Mouse (Mus musculus) hindbrain, embryonic 16.5 days (tissue): ENCODE measurements around the gene Dnah5. TPM values are rescaled to one million over a fixed set of nuclear protein-coding genes. Genes with fewer than 3 reads are reported as not detected.

Experiments used
- ATAC-seq: fragments of 200-750 bp; cut with Nextera tagmentation; 2 replicates; pipeline ENCODE4 v1.8.0; 2017; ENCODE audit warnings: moderate TSS enrichment, moderate library complexity
- H3K27ac ChIP-seq: fragments of 300-500 bp; sonication (generic); 2 replicates; pipeline ENCODE4 v1.5.1; 2014; ENCODE audit warnings: low read depth, mild to moderate bottlenecking, control low read depth, low read length, moderate library complexity
- H3K27me3 ChIP-seq: fragments of 300-500 bp; sonication (generic); replicated peaks from 2 replicates; pipeline ENCODE4 v1.6.1; 2014; ENCODE audit warnings: low read length; ENCODE audit not compliant: control insufficient read depth, insufficient read depth
- H3K36me3 ChIP-seq: fragments of 300-500 bp; sonication (generic); 2 replicates; pipeline ENCODE4 v1.6.1; 2014; ENCODE audit warnings: mild to moderate bottlenecking, low read length, moderate library complexity, mixed read lengths; ENCODE audit not compliant: control insufficient read depth, insufficient read depth
- H3K4me1 ChIP-seq: fragments of 300-500 bp; sonication (generic); 2 replicates; pipeline ENCODE4 v1.6.1; 2014; ENCODE audit warnings: low read depth, low read length; ENCODE audit not compliant: control insufficient read depth, insufficient read depth
- H3K4me2 ChIP-seq: fragments of 300-500 bp; sonication (generic); 2 replicates; pipeline ENCODE4 v1.6.1; 2014; ENCODE audit warnings: mild to moderate bottlenecking, low read length, control low read depth, moderate library complexity
- H3K4me3 ChIP-seq: fragments of 300-500 bp; sonication (generic); 2 replicates; pipeline ENCODE4 v1.5.1; 2014; ENCODE audit warnings: mild to moderate bottlenecking, low read length, control low read depth, moderate library complexity
- H3K9ac ChIP-seq: fragments of 300-500 bp; sonication (generic); 2 replicates; pipeline ENCODE4 v1.6.1; 2014; ENCODE audit warnings: low read depth, mild to moderate bottlenecking, control low read depth, low read length, moderate library complexity
- H3K9me3 ChIP-seq: fragments of 300-500 bp; sonication (generic); 2 replicates; pipeline ENCODE4 v1.6.1; 2014; ENCODE audit warnings: mild to moderate bottlenecking, low read length, moderate library complexity; ENCODE audit not compliant: control insufficient read depth
- WGBS: fragments of 180-500 bp; shearing (Covaris S2); extraction: QIAGEN DNeasy Blood & Tissue Kit; methylation state at CpG from one replicate; pipeline ENCODE4 v1.1.7; 2014; 5-methylcytosine and 5-hydroxymethylcytosine counted together
- polyA plus RNA-seq: library from polyadenylated mRNA; unstranded; fragments of >200 nt; fragmentation: Nextera tagmentation; extraction: Ambion mirVana; gene quantifications from 2 replicates; pipeline ENCODE4 v1.2.1, GENCODE M21; 2015

Dnah5 gene
- polyA plus RNA-seq, result 0.15 and 0.21 TPM in 2 replicates

GRCm38 (mm10) chr15:28203111-28204075 is at the start of gene Dnah5:
Dnah5 (plus strand) TSS chr15:28203752.
- no peaks in the 10 kb centered on the region for H3K4me1 ChIP-seq
- WGBS, result 48% methylated on average over 20 of the region's 20 CpGs
- H3K4me3 ChIP-seq, result no peak within 1 kb of the TSS
- no peak within 1 kb of the TSS for H3K4me2 ChIP-seq
- no peak within 1 kb of the TSS for H3K9ac ChIP-seq
- H3K9me3 ChIP-seq, result no peaks in the 10 kb centered on the region
- peak; percentile 50 for ATAC-seq
- no peaks in the 10 kb centered on the region; the same call in 1 of the 2 replicates for H3K27me3 ChIP-seq
- H3K27ac ChIP-seq, result no peak within 1 kb of the TSS
- no peaks in the 10 kb centered on the region for H3K36me3 ChIP-seq

DNA sequence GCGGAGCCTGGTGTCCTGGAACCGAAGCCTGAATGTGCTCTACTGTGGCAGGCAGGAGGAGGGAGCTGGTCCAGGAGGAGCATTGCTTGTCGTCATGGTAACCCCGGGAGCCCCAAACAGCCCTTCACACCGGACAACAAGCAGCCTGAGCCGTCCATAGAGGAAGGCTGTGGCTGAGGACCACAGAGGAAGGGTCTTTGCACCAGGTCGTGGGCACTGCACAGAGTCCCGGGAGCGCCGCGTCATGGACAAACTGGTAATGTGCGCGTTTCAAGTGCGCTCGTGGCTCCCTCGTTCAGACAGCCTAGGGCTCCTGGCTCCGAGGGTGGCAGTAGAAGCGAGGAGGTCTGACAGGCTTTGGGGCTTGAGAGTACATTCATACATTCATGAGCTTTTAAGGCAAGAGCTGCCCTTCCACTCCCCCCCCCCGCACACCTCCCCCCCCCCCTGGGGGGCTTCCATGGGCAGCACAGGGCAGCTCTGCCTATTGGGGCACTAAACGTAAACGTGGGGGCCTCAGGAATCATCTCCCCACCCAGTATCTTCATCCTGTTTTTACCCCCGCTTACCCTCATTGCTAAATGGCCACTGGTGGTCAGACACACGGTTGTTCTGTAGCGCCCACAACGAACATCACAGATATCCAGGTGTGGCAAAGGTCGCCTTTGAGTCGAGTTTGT is 48.6 kb upstream of the Dnah5 start:
- Histone ChIP-seq H3K9me3 (no peaks in the 10 kb centered on the region), H3K4me2 (peak overlapping the region; percentile 93), H3K27me3 (no peaks in the 10 kb centered on the region), H3K4me1 (peaks cover 11% of the 10 kb centered on the region), H3K27ac (no peak overlapping the region), H3K36me3 (no peaks in the 10 kb centered on the region), H3K4me3 (peak overlapping the region; percentile 45), H3K9ac (peak overlapping the region; percentile 64)
- WGBS, result 5% methylated on average over 27 of the region's 27 CpGs
- peak; percentile 92 for ATAC-seq

DNA sequence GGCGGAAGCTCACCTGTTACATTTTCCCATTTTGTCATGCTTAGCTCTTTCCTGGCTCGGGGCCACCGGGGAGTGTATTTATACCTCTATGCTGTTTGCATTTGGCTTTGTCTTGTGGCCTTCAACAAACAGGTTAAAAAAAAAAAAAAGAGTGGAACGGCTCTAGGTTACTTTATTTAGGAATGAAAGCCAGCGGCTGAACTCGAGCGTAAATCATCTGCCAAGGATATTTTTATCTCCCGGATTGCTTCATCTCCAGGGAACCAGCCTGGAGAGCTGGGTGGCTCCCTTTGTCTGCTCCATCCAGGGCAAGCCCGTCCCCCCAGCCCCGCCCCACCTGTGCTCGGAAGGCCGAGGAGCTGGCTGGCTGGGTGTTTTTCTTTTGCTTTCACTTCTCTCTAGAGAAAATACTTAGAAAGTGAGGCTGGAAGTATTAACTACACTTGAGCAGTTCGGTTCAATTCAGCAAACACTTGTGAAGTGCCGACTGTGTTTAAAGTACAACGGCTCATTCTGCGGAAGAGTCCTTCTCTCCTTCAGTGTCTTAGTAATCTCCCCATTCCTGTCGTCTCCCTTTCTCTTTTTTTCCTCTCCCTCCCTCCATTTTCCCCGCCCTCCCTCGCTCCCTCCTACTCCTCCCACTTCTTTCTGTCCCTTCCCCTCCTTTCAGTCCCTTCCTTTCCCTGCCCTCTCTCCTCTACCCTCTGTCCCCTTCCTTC is 44.6 kb upstream of the Dnah5 start:
- no peaks in the 10 kb centered on the region for H3K27me3 ChIP-seq
- H3K9me3 ChIP-seq, result no peaks in the 10 kb centered on the region
- H3K36me3 ChIP-seq, result no peaks in the 10 kb centered on the region
- H3K4me3 ChIP-seq, result peak overlapping the region; percentile 38
- H3K4me2 ChIP-seq, result peak overlapping the region; percentile 62
- peak overlapping the region; percentile 41 for H3K9ac ChIP-seq
- WGBS, result 2% methylated on average over 19 of the region's 19 CpGs
- H3K4me1 ChIP-seq, result peaks cover 11% of the 10 kb centered on the region
- ATAC-seq, result peak; percentile 58; the same call in 1 of the 2 replicates
- H3K27ac ChIP-seq, result no peak overlapping the region

- Histone ChIP-seq H3K4me2 (no peak overlapping the region), H3K9me3 (no peaks in the 10 kb centered on the region), H3K4me3 (no peak overlapping the region), H3K27me3 (no peaks in the 10 kb centered on the region), H3K27ac (no peak overlapping the region), H3K36me3 (no peaks in the 10 kb centered on the region), H3K4me1 (peaks cover 3% of the 10 kb centered on the region; the same call in 1 of the 2 replicates), H3K9ac (no peak overlapping the region)
- WGBS, result 82% methylated on average over 2 of the region's 2 CpGs
- no peak for ATAC-seq
Measured at GRCm38 (mm10) chr15:28162291-28162690, 41.3 kb upstream of the Dnah5 start.

DNA sequence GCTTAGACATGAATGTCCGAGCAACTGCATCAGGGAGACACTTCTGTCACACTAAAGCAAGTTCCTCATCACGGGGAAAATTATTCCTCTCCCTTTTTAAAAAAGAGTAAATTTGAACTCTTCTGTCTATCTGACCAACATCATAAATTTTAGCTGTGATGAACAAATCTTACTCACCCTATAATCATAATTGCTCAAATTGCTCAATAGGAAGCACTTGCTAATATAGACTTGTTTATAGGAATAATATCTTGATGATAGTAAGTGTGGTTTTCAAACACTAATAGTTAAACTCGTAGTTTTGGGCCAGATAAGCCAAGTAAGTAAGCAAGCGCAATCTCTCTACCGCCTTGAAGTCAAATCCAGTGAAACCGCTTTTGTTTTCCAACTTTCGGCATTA is 38.3 kb upstream of the Dnah5 start:
- WGBS, result 93% methylated on average over 7 of the region's 7 CpGs
- Histone ChIP-seq H3K4me3 (no peak overlapping the region), H3K9me3 (no peaks in the 10 kb centered on the region), H3K36me3 (no peaks in the 10 kb centered on the region), H3K27ac (no peak overlapping the region), H3K9ac (no peak overlapping the region), H3K4me2 (no peak overlapping the region), H3K4me1 (no peaks in the 10 kb centered on the region), H3K27me3 (no peaks in the 10 kb centered on the region)
- no peak for ATAC-seq

GRCm38 (mm10) chr15:28166090-28166489 is 37.5 kb upstream of the Dnah5 start:
- no peak for ATAC-seq
- WGBS, result 82% methylated on average over 6 of the region's 6 CpGs

GRCm38 (mm10) chr15:28178951-28179350 is 24.6 kb upstream of the Dnah5 start:
- 88% methylated on average over 11 of the region's 11 CpGs for WGBS
- no peak overlapping the region for H3K4me2 ChIP-seq

More at GRCm38 (mm10) chr15:28166090-28166489, 37.5 kb upstream of the Dnah5 start:
- H3K27me3 ChIP-seq, result no peaks in the 10 kb centered on the region
- no peak overlapping the region for H3K4me2 ChIP-seq
- no peaks in the 10 kb centered on the region for H3K4me1 ChIP-seq
- H3K4me3 ChIP-seq, result no peak overlapping the region
- H3K9ac ChIP-seq, result no peak overlapping the region
- no peak overlapping the region for H3K27ac ChIP-seq
- H3K9me3 ChIP-seq, result no peaks in the 10 kb centered on the region
- H3K36me3 ChIP-seq, result no peaks in the 10 kb centered on the region

DNA sequence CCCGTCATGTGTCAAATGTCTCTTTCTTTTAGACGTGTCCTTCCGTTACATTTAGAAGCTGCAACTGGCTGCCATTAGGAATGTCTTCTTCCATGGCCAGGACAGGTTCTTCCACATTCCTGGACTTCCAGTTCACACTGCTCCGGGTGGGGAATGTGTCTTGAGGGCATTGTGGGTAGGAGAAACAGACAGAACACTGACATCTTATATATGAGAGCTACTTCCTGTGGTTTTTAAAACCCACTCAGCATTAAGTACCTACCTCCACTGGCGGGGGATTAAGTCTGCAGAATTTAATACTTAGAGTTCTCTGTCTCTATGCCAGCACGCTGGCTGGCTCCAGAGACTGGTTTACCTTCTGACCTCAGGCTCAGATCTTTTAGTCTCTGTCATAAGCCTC is 24.0 kb upstream of the Dnah5 start:
- Histone ChIP-seq H3K4me3 (no peak overlapping the region), H3K4me2 (no peak overlapping the region), H3K27ac (no peak overlapping the region), H3K4me1 (peaks cover 4% of the 10 kb centered on the region; the same call in 1 of the 2 replicates), H3K36me3 (no peaks in the 10 kb centered on the region), H3K27me3 (no peaks in the 10 kb centered on the region), H3K9ac (no peak overlapping the region), H3K9me3 (no peaks in the 10 kb centered on the region)
- no peak for ATAC-seq
- 88% methylated on average over 6 of the region's 6 CpGs for WGBS

More at GRCm38 (mm10) chr15:28178951-28179350, 24.6 kb upstream of the Dnah5 start:
- no peak overlapping the region for H3K4me3 ChIP-seq
- no peaks in the 10 kb centered on the region for H3K36me3 ChIP-seq
- peaks cover 4% of the 10 kb centered on the region; the same call in 1 of the 2 replicates for H3K4me1 ChIP-seq
- no peak overlapping the region for H3K27ac ChIP-seq
- ATAC-seq, result no peak
- H3K27me3 ChIP-seq, result no peaks in the 10 kb centered on the region
- no peaks in the 10 kb centered on the region for H3K9me3 ChIP-seq
- H3K9ac ChIP-seq, result no peak overlapping the region
